7 mouse cellular contexts compared by ENCODE assay signal in the genomic region with DNA sequence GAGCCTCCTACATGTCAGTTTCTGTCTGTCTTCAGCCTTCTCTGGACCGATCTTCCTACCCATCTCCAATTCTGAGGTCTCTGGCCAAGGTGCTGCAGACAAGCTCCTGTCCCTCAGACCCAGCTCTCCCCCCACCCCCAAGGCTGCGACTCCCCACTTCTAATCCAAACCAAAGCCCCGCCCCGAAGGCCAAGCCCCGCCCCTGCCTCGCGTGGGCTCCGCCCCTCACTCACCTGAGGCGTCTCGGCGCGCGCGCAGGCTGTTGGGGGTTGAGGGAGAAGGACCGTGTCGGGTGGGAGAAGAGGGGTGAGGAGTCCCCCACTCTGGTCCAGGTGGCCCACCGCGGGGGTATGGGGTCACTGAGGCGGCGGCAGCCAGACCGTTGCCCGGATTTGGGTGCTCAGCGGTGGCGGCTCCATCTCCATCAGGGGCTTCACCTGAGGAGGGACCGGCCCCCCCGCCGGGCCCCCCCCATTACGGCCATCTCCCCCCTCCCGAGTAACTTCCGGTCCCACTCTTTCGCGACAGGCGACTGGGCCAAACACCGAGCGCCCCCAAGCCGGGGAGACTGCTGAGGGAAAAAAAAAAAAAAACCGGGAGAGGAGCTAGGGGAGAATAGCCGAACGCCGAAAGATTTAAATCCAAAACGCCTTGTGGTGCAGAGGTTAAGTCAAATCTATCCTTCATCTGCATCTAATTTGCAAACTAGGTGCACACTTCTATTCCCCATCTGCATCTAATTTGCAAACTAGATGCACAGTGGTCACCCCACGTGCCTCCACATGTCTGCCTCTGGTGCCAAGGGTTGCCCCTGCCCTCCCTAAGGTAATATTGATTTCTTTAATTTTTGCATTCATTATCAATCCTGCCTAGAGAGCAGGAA. TPM values are rescaled to one million over a fixed set of nuclear protein-coding genes. Genes with fewer than 3 reads are reported as not detected.
DNase-seq lines count a peak whose midpoint lies in the region; ATAC-seq and TF ChIP-seq lines count a peak whose summit lies in the region.

No protein-coding gene starts in this region.

- 0 out of 2 replicates have a peak, but pooled peaks cover 6% of the 10 kb centered on the region for H3K27me3 ChIP-seq in kidney, embryonic 15.5 days
- H3K27me3 ChIP-seq in midbrain, postnatal 0 days (ENCODE audit: insufficient read depth, low read length): no peaks in the 10 kb centered on the region
- no peaks in the 10 kb centered on the region for H3K27me3 ChIP-seq in splenic B cell, adult 2 months (ENCODE audit: control insufficient read depth, insufficient read depth, low read length, poor library complexity, severe bottlenecking)

- under 1% methylated on average over 42 of the region's 42 CpGs for WGBS in kidney, embryonic 15.5 days
- under 1% methylated on average over 41 of the region's 42 CpGs for WGBS in midbrain, postnatal 0 days

- H3K4me3 ChIP-seq in cortical plate, adult 2 months (ENCODE audit: insufficient read depth, low read length): peak overlapping the region; percentile 80
- H3K4me3 ChIP-seq in kidney, embryonic 15.5 days (replicated peaks): peak overlapping the region; percentile 94
- H3K4me3 ChIP-seq in midbrain, postnatal 0 days (ENCODE audit: low read depth, low read length): peak overlapping the region; percentile 81

- H3K9ac ChIP-seq in kidney, embryonic 15.5 days: peak overlapping the region; percentile 65
- H3K9ac ChIP-seq in midbrain, postnatal 0 days (replicated peaks; ENCODE audit: low read length, poor library complexity, severe bottlenecking): peak overlapping the region; percentile 84

- no peaks in the 10 kb centered on the region for H3K9me3 ChIP-seq in kidney, embryonic 15.5 days (replicated peaks)
- no peaks in the 10 kb centered on the region for H3K9me3 ChIP-seq in midbrain, postnatal 0 days (ENCODE audit: low read length)

- H3K27ac ChIP-seq in cortical plate, adult 2 months (ENCODE audit: insufficient read depth, low read length): peak overlapping the region; percentile 74; the same call in 1 of the 2 replicates
- peak overlapping the region; percentile 74 for H3K27ac ChIP-seq in kidney, embryonic 15.5 days
- H3K27ac ChIP-seq in midbrain, postnatal 0 days (ENCODE audit: low read depth, low read length): peak overlapping the region; percentile 77

- 0 out of 2 replicates have a peak, but pooled peaks cover 3% of the 10 kb centered on the region for H3K36me3 ChIP-seq in kidney, embryonic 15.5 days
- H3K36me3 ChIP-seq in midbrain, postnatal 0 days (ENCODE audit: insufficient read depth, low read length): peaks cover 12% of the 10 kb centered on the region; the same call in 1 of the 2 replicates
- H3K36me3 ChIP-seq in splenic B cell, adult 2 months (ENCODE audit: control insufficient read depth, insufficient read depth, low read length, poor library complexity, severe bottlenecking): no peaks in the 10 kb centered on the region

- ATAC-seq in granulocyte monocyte progenitor cell, adult 5-6 weeks (replicated peaks; ENCODE audit: poor library complexity, severe bottlenecking): 0 out of 2 replicates have a peak, but pooled peaks have one; percentile 26
- ATAC-seq in kidney, embryonic 15.5 days (replicated peaks; ENCODE audit: low FRiP score): peak; percentile 70
- ATAC-seq in midbrain, postnatal 0 days (ENCODE audit: low FRiP score): peak; percentile 65

- TF ChIP-seq POLR2A in cortical plate, adult 2 months (IDR thresholded peaks at IDR 0.05; ENCODE audit: extremely low read depth, insufficient read depth, low read length): no peak

- peaks cover 2% of the 10 kb centered on the region; the same call in 1 of the 2 replicates for H3K4me1 ChIP-seq in cortical plate, adult 2 months (ENCODE audit: control insufficient read depth, insufficient read depth, low read length)
- H3K4me1 ChIP-seq in kidney, embryonic 15.5 days: peaks cover 22% of the 10 kb centered on the region
- H3K4me1 ChIP-seq in midbrain, postnatal 0 days (ENCODE audit: insufficient read depth, low read length): peaks cover 8% of the 10 kb centered on the region; the same call in 1 of the 2 replicates

- H3K4me2 ChIP-seq in kidney, embryonic 15.5 days: peak overlapping the region; percentile 86
- H3K4me2 ChIP-seq in midbrain, postnatal 0 days (ENCODE audit: low read depth, low read length, poor library complexity, severe bottlenecking): peak overlapping the region; percentile 83

- peak; percentile 77 for DNase-seq in adrenal gland, postnatal 14 days
- peak; percentile 75 for DNase-seq in liver
- DNase-seq in midbrain, postnatal 0 days (ENCODE audit: low spot score): peak; percentile 74
- DNase-seq in splenic B cell, adult 2 months (ENCODE audit: low read depth, low spot score): peak; percentile 67

- no peak for TF ChIP-seq CTCF in cortical plate, adult 2 months (IDR thresholded peaks at IDR 0.05; ENCODE audit: extremely low read depth, insufficient read depth, low read length)
- TF ChIP-seq CTCF in midbrain, postnatal 0 days (IDR thresholded peaks at IDR 0.05): no peak; the same call in 1 of the 2 replicates

RNA-seq across cellular contexts. Expression of gene Suox, which starts 4.8 kb away (rescaled TPM):
- total RNA-seq in adrenal gland, postnatal 14 days (2021): 22.1 and 30.0 TPM in 2 replicates
- polyA plus RNA-seq in cortical plate, adult 2 months (2012; rRNA removed): 11.3 and 12.1 TPM in 2 replicates
- total RNA-seq in granulocyte monocyte progenitor cell, adult 5-6 weeks (2014; fragmentation: Nextera tagmentation): 3.5 and 4.1 TPM in 2 replicates
- 5.9 and 8.1 TPM in 2 replicates for total RNA-seq in granulocyte monocyte progenitor cell, adult 5-6 weeks (2017)
- 11.7 and 13.2 TPM in 2 replicates for polyA plus RNA-seq in kidney, embryonic 15.5 days (2015; fragmentation: Nextera tagmentation; extraction: Ambion mirVana)
- total RNA-seq in midbrain, postnatal 0 days (2014; rRNA removed): 11.5 and 15.7 TPM in 2 replicates
- 8.9 and 11.8 TPM in 2 replicates for polyA plus RNA-seq in midbrain, postnatal 0 days (2015; fragmentation: Nextera tagmentation; extraction: Ambion mirVana)

RNA-seq across cellular contexts. Expression of gene Ikzf4, which starts 23.2 kb away (rescaled TPM):
- 0.74 and 2.0 TPM in 2 replicates for total RNA-seq in adrenal gland, postnatal 14 days (2021)
- polyA plus RNA-seq in cortical plate, adult 2 months (2012; rRNA removed): 8.3 and 9.2 TPM in 2 replicates
- 0.62 TPM in 1 of 2 replicates, not detected in the other for total RNA-seq in granulocyte monocyte progenitor cell, adult 5-6 weeks (2014; fragmentation: Nextera tagmentation)
- not detected in 2 replicates for total RNA-seq in granulocyte monocyte progenitor cell, adult 5-6 weeks (2017)
- 1.9 and 2.2 TPM in 2 replicates for polyA plus RNA-seq in kidney, embryonic 15.5 days (2015; fragmentation: Nextera tagmentation; extraction: Ambion mirVana)
- total RNA-seq in midbrain, postnatal 0 days (2014; rRNA removed): 21.9 and 26.2 TPM in 2 replicates
- 16.8 and 17.9 TPM in 2 replicates for polyA plus RNA-seq in midbrain, postnatal 0 days (2015; fragmentation: Nextera tagmentation; extraction: Ambion mirVana)

RNA-seq across cellular contexts. Expression of gene Rab5b, which starts 27.0 kb away (rescaled TPM):
- 91.4 and 96.4 TPM in 2 replicates for total RNA-seq in adrenal gland, postnatal 14 days (2021)
- 120 and 125 TPM in 2 replicates for polyA plus RNA-seq in cortical plate, adult 2 months (2012; rRNA removed)
- 43.7 and 43.8 TPM in 2 replicates for total RNA-seq in granulocyte monocyte progenitor cell, adult 5-6 weeks (2014; fragmentation: Nextera tagmentation)
- total RNA-seq in granulocyte monocyte progenitor cell, adult 5-6 weeks (2017): 45.7 and 58.0 TPM in 2 replicates
- polyA plus RNA-seq in kidney, embryonic 15.5 days (2015; fragmentation: Nextera tagmentation; extraction: Ambion mirVana): 71.4 and 72.3 TPM in 2 replicates
- total RNA-seq in midbrain, postnatal 0 days (2014; rRNA removed): 129 and 131 TPM in 2 replicates
- polyA plus RNA-seq in midbrain, postnatal 0 days (2015; fragmentation: Nextera tagmentation; extraction: Ambion mirVana): 112 and 115 TPM in 2 replicates

RNA-seq across cellular contexts. Expression of gene Pmel, which starts 35.0 kb away (rescaled TPM):
- total RNA-seq in adrenal gland, postnatal 14 days (2021): 1.5 and 2.3 TPM in 2 replicates
- polyA plus RNA-seq in cortical plate, adult 2 months (2012; rRNA removed): 0.61 and 0.66 TPM in 2 replicates
- 0.28 and 2.6 TPM in 2 replicates for total RNA-seq in granulocyte monocyte progenitor cell, adult 5-6 weeks (2014; fragmentation: Nextera tagmentation)
- 0.52 and 1.6 TPM in 2 replicates for total RNA-seq in granulocyte monocyte progenitor cell, adult 5-6 weeks (2017)
- polyA plus RNA-seq in kidney, embryonic 15.5 days (2015; fragmentation: Nextera tagmentation; extraction: Ambion mirVana): 1.2 TPM in 2 replicates
- total RNA-seq in midbrain, postnatal 0 days (2014; rRNA removed): 0.76 and 3.4 TPM in 2 replicates
- 1.0 and 1.1 TPM in 2 replicates for polyA plus RNA-seq in midbrain, postnatal 0 days (2015; fragmentation: Nextera tagmentation; extraction: Ambion mirVana)

RNA-seq across cellular contexts. Expression of gene Cdk2, which starts 35.8 kb away (rescaled TPM):
- total RNA-seq in adrenal gland, postnatal 14 days (2021): 30.7 and 31.1 TPM in 2 replicates
- polyA plus RNA-seq in cortical plate, adult 2 months (2012; rRNA removed): 4.5 and 4.6 TPM in 2 replicates
- total RNA-seq in granulocyte monocyte progenitor cell, adult 5-6 weeks (2014; fragmentation: Nextera tagmentation): 101 and 134 TPM in 2 replicates
- total RNA-seq in granulocyte monocyte progenitor cell, adult 5-6 weeks (2017): 60.3 and 73.1 TPM in 2 replicates
- polyA plus RNA-seq in kidney, embryonic 15.5 days (2015; fragmentation: Nextera tagmentation; extraction: Ambion mirVana): 106 and 107 TPM in 2 replicates
- 7.8 and 11.1 TPM in 2 replicates for total RNA-seq in midbrain, postnatal 0 days (2014; rRNA removed)
- 8.7 and 10.7 TPM in 2 replicates for polyA plus RNA-seq in midbrain, postnatal 0 days (2015; fragmentation: Nextera tagmentation; extraction: Ambion mirVana)

Comparison
In these comparisons a context has a peak if more than half of its experiments do, and no peak if none do; other contexts are left out.
1. Peak in every context shown above with its lines: DNase-seq, ATAC-seq, H3K4me3 ChIP-seq and H3K27ac ChIP-seq.